Mouse (Mus musculus) forebrain, embryonic 10.5 days (tissue): ENCODE measurements at regions not wholly inside any gene's neighbourhood (a gene's known extent, or its start where the extent isn't known, plus 50 kb on each side); places are given as distances from the start of the nearest gene placed in this dataset.
A peak's percentile ranks its signal among the peaks of the same experiment; 100 is the strongest.

Experiments
- DNase-seq: peaks from one replicate; pipeline ENCODE4 v3.0.0-alpha.2; 2017; ENCODE audit warnings: low spot score; ENCODE audit errors: extremely low spot score
- H3K27ac ChIP-seq: fragments of 300-500 bp; sonication (generic); 2 replicates; pipeline ENCODE4 v1.5.1; 2016; ENCODE audit warnings: mild to moderate bottlenecking
- H3K27me3 ChIP-seq: fragments of 300-500 bp; sonication (generic); 2 replicates; pipeline ENCODE4 v1.6.1; 2016; ENCODE audit warnings: mild to moderate bottlenecking; ENCODE audit not compliant: poor library complexity, severe bottlenecking
- H3K36me3 ChIP-seq: fragments of 300-500 bp; sonication (generic); replicated peaks from 2 replicates; pipeline ENCODE4 v1.6.1; 2016; ENCODE audit warnings: mild to moderate bottlenecking, moderate library complexity
- H3K4me1 ChIP-seq: fragments of 300-500 bp; sonication (generic); 2 replicates; pipeline ENCODE4 v1.6.1; 2016
- H3K4me3 ChIP-seq: fragments of 300-500 bp; sonication (generic); 2 replicates; pipeline ENCODE4 v1.5.1; 2016; ENCODE audit warnings: mild to moderate bottlenecking, moderate library complexity
- H3K9me3 ChIP-seq: fragments of 300-500 bp; sonication (generic); 2 replicates; pipeline ENCODE4 v1.6.1; 2016; ENCODE audit warnings: mild to moderate bottlenecking, moderate library complexity
- WGBS: fragments of 180-500 bp; shearing (Covaris S2); methylation state at CpG from one replicate; pipeline ENCODE4 v1.1.7; 2016; 5-methylcytosine and 5-hydroxymethylcytosine counted together

DNA sequence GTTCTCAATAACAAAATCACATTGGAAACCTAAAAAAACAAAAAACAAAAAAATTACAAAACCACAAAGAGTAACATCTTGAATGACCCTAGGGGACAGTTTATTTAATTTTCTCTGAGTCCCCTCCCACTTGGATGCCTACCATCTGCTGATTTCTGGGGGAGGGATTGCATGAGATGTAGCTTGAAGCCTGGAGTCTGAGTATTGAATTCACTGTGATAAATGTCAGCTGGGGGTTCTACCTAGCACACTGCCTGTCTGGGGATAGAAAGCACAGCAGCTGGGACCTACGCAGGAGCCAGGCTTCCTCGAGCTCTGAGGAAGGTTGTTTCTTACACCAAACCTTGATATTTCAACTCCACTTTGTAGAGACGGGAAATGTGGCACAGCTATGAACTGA is 224.4 kb downstream of the Icos start:
- Histone ChIP-seq H3K9me3 (no peaks in the 10 kb centered on the region), H3K36me3 (no peaks in the 10 kb centered on the region), H3K27ac (no peak overlapping the region), H3K27me3 (no peaks in the 10 kb centered on the region), H3K4me3 (no peak overlapping the region), H3K4me1 (peaks cover 22% of the 10 kb centered on the region)
- no peak for DNase-seq
- 74% methylated on average over 3 of the region's 3 CpGs for WGBS

- Histone ChIP-seq H3K4me3 (peak overlapping the region; percentile 27), H3K4me1 (peaks cover 22% of the 10 kb centered on the region), H3K9me3 (no peaks in the 10 kb centered on the region), H3K36me3 (no peaks in the 10 kb centered on the region), H3K27me3 (no peaks in the 10 kb centered on the region), H3K27ac (peak overlapping the region; percentile 74)
- 30% methylated on average over 15 of the region's 15 CpGs for WGBS
- peak; percentile 51 for DNase-seq
Measured at GRCm38 (mm10) chr1:61203170-61203569, 225.4 kb downstream of the Icos start.

GRCm38 (mm10) chr1:61203612-61204011 is 225.9 kb downstream of the Icos start:
- H3K27me3 ChIP-seq, result no peaks in the 10 kb centered on the region
- H3K27ac ChIP-seq, result peak overlapping the region; percentile 74
- no peak for DNase-seq

GRCm38 (mm10) chr1:61205137-61205536 is 227.4 kb downstream of the Icos start:
- DNase-seq, result no peak
- Histone ChIP-seq H3K27me3 (no peaks in the 10 kb centered on the region), H3K4me3 (no peak overlapping the region), H3K36me3 (no peaks in the 10 kb centered on the region), H3K27ac (no peak overlapping the region), H3K4me1 (peaks cover 22% of the 10 kb centered on the region), H3K9me3 (no peaks in the 10 kb centered on the region)
- WGBS, result 83% methylated on average over 5 of the region's 5 CpGs

More at GRCm38 (mm10) chr1:61203612-61204011, 225.9 kb downstream of the Icos start:
- Histone ChIP-seq H3K4me1 (peaks cover 22% of the 10 kb centered on the region), H3K9me3 (no peaks in the 10 kb centered on the region), H3K36me3 (no peaks in the 10 kb centered on the region), H3K4me3 (peak overlapping the region; percentile 27)
- 11% methylated on average over 6 of the region's 6 CpGs for WGBS

DNA sequence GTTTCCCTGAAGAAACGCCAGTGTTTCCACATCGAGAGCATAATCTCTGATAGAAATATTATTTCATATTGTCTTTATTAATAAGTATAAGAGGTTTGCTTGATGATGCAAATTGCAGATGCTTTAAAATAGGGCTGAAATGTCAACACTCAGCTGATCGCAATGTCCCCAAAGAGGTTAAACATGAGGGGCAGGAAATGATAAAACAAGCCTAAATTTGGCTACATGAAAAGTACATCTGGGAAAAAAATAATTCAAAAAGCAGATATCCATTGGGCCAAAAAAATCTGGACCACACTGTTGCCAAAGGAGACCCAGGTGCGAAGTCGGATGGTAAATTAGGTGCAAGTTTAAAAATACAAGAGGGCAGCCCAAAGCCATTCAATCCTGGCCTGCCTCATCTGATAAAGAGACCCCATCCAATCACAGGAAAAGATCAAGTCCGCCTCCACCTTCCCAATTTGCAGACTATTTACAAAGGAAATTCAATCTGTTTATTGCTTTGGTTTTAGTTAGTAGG is 229.2 kb downstream of the Icos start:
- WGBS, result 87% methylated on average over 6 of the region's 6 CpGs
- H3K36me3 ChIP-seq, result no peaks in the 10 kb centered on the region
- no peak overlapping the region for H3K27ac ChIP-seq
- peaks cover 22% of the 10 kb centered on the region for H3K4me1 ChIP-seq
- H3K27me3 ChIP-seq, result no peaks in the 10 kb centered on the region
- no peaks in the 10 kb centered on the region for H3K9me3 ChIP-seq
- no peak overlapping the region for H3K4me3 ChIP-seq
- no peak for DNase-seq

DNA sequence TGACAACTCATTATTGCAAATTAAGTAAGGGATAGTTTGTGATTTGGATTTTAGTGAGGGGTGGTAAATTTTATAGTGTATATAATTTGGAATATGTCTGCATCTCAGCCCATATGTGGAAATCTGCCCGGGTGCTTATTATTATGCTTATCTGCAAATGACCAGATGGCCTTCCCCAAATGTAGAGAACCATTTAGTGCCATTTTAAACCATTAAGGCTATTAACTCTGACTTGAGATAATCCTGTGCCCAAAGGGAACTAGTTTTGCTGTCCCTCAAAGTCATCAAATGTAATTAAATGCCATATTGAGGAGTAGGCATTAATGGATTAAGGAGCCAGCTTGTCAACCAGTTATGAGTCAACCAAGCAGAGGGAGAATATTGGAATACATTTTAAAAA is 230.7 kb downstream of the Icos start:
- Histone ChIP-seq H3K9me3 (no peaks in the 10 kb centered on the region), H3K4me1 (peaks cover 10% of the 10 kb centered on the region), H3K36me3 (no peaks in the 10 kb centered on the region), H3K4me3 (no peak overlapping the region), H3K27me3 (no peaks in the 10 kb centered on the region), H3K27ac (no peak overlapping the region)
- DNase-seq, result no peak
- WGBS, result 85% methylated on average over 1 of the region's 1 CpGs

DNA sequence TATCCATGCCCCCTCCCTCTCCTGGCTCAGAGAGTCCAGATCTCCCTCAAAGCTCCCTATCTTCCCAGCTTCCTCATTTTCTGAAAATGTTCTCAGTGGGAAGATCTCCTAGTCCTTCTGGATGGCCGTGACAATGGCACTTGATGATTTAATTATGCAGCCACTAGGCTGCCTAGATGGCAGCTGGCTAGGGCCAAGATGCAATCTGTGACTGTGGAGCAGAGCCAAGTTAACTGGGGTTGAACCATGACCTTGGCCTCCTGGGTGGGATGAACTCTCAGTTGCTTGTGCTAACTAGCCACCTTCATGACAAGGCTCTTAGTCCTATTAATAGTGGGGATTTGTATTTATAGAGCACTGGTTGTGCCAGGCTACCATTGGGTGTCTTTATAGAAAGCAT is 243.4 kb downstream of the Icos start:
- DNase-seq, result no peak
- H3K27me3 ChIP-seq, result no peaks in the 10 kb centered on the region
- H3K4me3 ChIP-seq, result no peak overlapping the region
- no peak overlapping the region for H3K27ac ChIP-seq
- WGBS, result 84% methylated on average over 1 of the region's 1 CpGs
- no peaks in the 10 kb centered on the region for H3K36me3 ChIP-seq
- H3K9me3 ChIP-seq, result no peaks in the 10 kb centered on the region
- H3K4me1 ChIP-seq, result no peaks in the 10 kb centered on the region

GRCm38 (mm10) chr1:61228942-61229341 is 251.2 kb downstream of the Icos start:
- Histone ChIP-seq H3K27ac (no peak overlapping the region), H3K9me3 (no peaks in the 10 kb centered on the region), H3K27me3 (peaks cover 19% of the 10 kb centered on the region), H3K4me1 (peaks cover 10% of the 10 kb centered on the region), H3K4me3 (no peak overlapping the region), H3K36me3 (no peaks in the 10 kb centered on the region)
- DNase-seq, result no peak
- 82% methylated on average over 4 of the region's 4 CpGs for WGBS

GRCm38 (mm10) chr1:61233001-61233400 is 255.3 kb downstream of the Icos start:
- no peaks in the 10 kb centered on the region for H3K9me3 ChIP-seq
- H3K4me1 ChIP-seq, result peaks cover 23% of the 10 kb centered on the region
- H3K36me3 ChIP-seq, result no peaks in the 10 kb centered on the region
- WGBS, result 85% methylated on average over 1 of the region's 1 CpGs
- H3K27ac ChIP-seq, result no peak overlapping the region
- no peak for DNase-seq
- H3K27me3 ChIP-seq, result peaks cover 19% of the 10 kb centered on the region
- no peak overlapping the region for H3K4me3 ChIP-seq

DNA sequence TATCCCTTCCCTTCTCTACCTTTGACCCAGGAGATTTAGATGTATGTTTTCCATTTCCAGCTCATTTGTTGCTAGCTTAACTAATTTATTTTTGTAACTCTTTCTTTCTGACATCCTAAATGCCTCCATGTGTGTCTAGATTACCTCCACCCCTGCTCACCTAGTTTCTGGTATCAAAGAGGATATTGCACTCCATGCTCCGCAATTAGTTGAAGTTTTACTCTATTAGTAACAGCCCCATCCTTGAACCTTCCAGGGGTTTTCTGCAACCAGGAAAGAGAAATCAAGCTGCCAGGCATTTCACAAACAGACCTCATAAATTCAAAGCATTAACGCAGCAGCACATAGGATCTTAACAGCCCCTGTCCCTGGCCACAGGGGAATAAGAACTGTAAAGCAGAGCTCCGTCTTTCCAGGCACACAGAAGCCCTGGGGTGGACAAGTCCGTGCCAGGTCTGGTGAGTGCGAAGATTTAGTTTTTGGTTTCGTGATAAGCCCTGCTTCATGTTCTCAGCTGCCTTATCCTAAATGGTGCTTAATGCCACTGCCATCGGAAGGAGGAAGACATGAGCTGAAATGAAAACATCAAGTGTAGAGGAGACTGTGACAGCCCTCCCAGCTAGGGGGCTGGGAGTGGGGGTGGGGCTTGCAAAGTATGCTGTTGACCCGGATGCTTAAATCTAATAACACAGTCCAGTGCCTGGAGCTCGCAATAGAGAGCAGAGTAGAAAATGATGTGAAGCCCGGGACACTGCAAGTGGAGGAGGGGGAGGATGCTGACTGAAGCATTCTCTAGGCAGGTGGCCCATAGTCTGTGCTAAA is 256.0 kb downstream of the Icos start:
- peak; percentile 17 for DNase-seq
- peaks cover 23% of the 10 kb centered on the region for H3K4me1 ChIP-seq
- 31% methylated on average over 10 of the region's 10 CpGs for WGBS
- no peaks in the 10 kb centered on the region for H3K9me3 ChIP-seq
- H3K27ac ChIP-seq, result peak overlapping the region; percentile 58
- H3K36me3 ChIP-seq, result no peaks in the 10 kb centered on the region
- peak overlapping the region; percentile 24 for H3K4me3 ChIP-seq
- peaks cover 19% of the 10 kb centered on the region for H3K27me3 ChIP-seq

GRCm38 (mm10) chr1:61234298-61234682 is 256.6 kb downstream of the Icos start:
- 13% methylated on average over 1 of the region's 1 CpGs for WGBS
- H3K4me1 ChIP-seq, result peaks cover 23% of the 10 kb centered on the region
- no peaks in the 10 kb centered on the region for H3K9me3 ChIP-seq
- H3K36me3 ChIP-seq, result no peaks in the 10 kb centered on the region
- DNase-seq, result no peak
- peaks cover 19% of the 10 kb centered on the region for H3K27me3 ChIP-seq
- H3K4me3 ChIP-seq, result no peak overlapping the region
- H3K27ac ChIP-seq, result peak overlapping the region; percentile 58; the same call in 1 of the 2 replicates

GRCm38 (mm10) chr1:61236511-61236910 is 258.8 kb downstream of the Icos start:
- no peak overlapping the region for H3K4me3 ChIP-seq
- H3K27me3 ChIP-seq, result peaks cover 15% of the 10 kb centered on the region
- H3K27ac ChIP-seq, result no peak overlapping the region
- peaks cover 23% of the 10 kb centered on the region for H3K4me1 ChIP-seq
- no peaks in the 10 kb centered on the region for H3K36me3 ChIP-seq
- 86% methylated on average over 2 of the region's 2 CpGs for WGBS
- H3K9me3 ChIP-seq, result no peaks in the 10 kb centered on the region
- no peak for DNase-seq

DNA sequence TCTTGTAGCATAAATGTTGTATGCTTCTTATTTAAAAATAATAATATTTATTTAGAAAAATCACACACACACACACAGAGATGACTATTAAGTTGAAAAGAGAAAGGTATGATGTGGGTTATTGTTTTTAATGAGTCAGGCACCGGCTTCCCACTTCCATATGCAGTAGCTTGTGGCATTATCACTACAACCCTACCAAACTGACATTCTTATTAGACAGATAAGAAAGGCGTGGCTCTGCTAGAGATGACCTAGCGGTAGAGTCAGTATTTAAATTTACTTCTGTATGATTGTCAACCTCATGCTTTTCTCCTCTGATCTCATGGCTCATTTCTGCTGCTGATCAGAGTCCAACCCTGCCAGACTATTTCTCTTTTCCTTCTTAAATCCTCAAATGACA is 260.9 kb downstream of the Icos start:
- Histone ChIP-seq H3K4me1 (peaks cover 16% of the 10 kb centered on the region), H3K9me3 (no peaks in the 10 kb centered on the region), H3K27me3 (0 out of 2 replicates have a peak, but pooled peaks cover 1% of the 10 kb centered on the region), H3K36me3 (no peaks in the 10 kb centered on the region), H3K27ac (no peak overlapping the region), H3K4me3 (no peak overlapping the region)
- WGBS, result 90% methylated on average over 3 of the region's 3 CpGs
- no peak for DNase-seq
